Comparison of ENCODE assay signal across 15 mouse cellular contexts in the genomic region with DNA sequence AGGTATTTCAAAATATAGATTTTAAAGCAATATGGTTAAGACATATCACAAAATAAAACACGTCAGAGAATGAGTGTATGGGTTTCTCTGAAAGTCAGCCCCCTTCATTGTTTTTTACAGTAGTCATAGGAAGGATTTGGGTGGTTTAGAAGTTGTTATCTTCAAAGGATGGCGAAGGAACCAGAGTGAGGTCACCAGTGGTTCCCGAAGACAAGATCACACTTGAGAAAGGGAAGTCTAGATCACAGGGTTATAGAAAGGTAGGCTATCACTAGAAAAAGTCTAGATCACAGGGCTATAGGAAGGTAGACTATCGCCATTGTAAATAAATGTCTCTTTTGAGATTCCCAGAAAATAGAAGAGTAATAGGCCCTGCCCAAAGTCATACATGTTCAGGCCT. TPM values are rescaled to one million over a fixed set of nuclear protein-coding genes. Genes with fewer than 3 reads are reported as not detected.
"Had no signal": no experiment of that assay in that cellular context is flagged by ENCODE, and none has a peak within 500 bp of the region (broad histone marks: within the 10 kb centered on the region; RNA-seq: fewer than 3 reads in every experiment).

No protein-coding gene starts in this region.

- H3K27me3 ChIP-seq: liver, embryonic 15.5 days; midbrain, embryonic 12.5 days; neural tube, embryonic 13.5 days; neural tube, embryonic 15.5 days had no signal

- H3K9me3 ChIP-seq: liver, embryonic 15.5 days; midbrain, embryonic 10.5 days; midbrain, embryonic 12.5 days; neural tube, embryonic 13.5 days; neural tube, embryonic 15.5 days had no signal

- H3K4me1 ChIP-seq: midbrain, embryonic 10.5 days; midbrain, embryonic 12.5 days; neural tube, embryonic 13.5 days; neural tube, embryonic 15.5 days had no signal

- H3K4me2 ChIP-seq: liver, embryonic 15.5 days; lung, embryonic 14.5 days; midbrain, embryonic 12.5 days; neural tube, embryonic 13.5 days; neural tube, embryonic 15.5 days had no signal

- H3K4me3 ChIP-seq: liver, embryonic 15.5 days; midbrain, embryonic 10.5 days; midbrain, embryonic 12.5 days; myocyte; neural tube, embryonic 13.5 days; neural tube, embryonic 15.5 days had no signal

- H3K36me3 ChIP-seq: liver, embryonic 15.5 days; midbrain, embryonic 10.5 days; midbrain, embryonic 12.5 days; neural tube, embryonic 13.5 days; neural tube, embryonic 15.5 days had no signal

- DNase-seq: lung, embryonic 14.5 days; lung, postnatal 4 days; midbrain, embryonic 14.5 days; retina, postnatal 1 day; thymus, adult 18-20 months; thymus, postnatal 14 days; thymus, postnatal 36 days had no signal

- H3K9ac ChIP-seq: liver, embryonic 15.5 days; lung, embryonic 14.5 days; midbrain, embryonic 12.5 days; neural tube, embryonic 13.5 days; neural tube, embryonic 15.5 days had no signal

- H3K27ac ChIP-seq: liver, embryonic 15.5 days; midbrain, embryonic 12.5 days; neural tube, embryonic 13.5 days; neural tube, embryonic 15.5 days had no signal

- ATAC-seq: midbrain, embryonic 16.5 days had no signal

RNA-seq across cellular contexts. Expression of a gene that starts 23.7 kb away (rescaled TPM):
- total RNA-seq: megakaryocyte, adult 5-6 weeks had no signal
